Mouse (Mus musculus): ENCODE data around the gene Ngb.

GRCm38 (mm10) chr12:87047536-87047935, 54.8 kb downstream of the Ngb start:
- no peak for TF ChIP-seq POLR2A (IDR thresholded peaks at IDR 0.05; ENCODE audit: low read depth, low read length)
- TF ChIP-seq CTCF (IDR thresholded peaks at IDR 0.05; ENCODE audit: extremely low read depth, insufficient read depth, insufficient read length, insufficient replicate concordance), result no peak
